Mouse (Mus musculus): ENCODE data around the gene Spata33.
"Not testable (repeated sequence)": the region's sequence is repeated elsewhere in the genome, so short reads cannot be mapped to it uniquely, and the experiment has no call there.

The Spata33 gene

DNA sequence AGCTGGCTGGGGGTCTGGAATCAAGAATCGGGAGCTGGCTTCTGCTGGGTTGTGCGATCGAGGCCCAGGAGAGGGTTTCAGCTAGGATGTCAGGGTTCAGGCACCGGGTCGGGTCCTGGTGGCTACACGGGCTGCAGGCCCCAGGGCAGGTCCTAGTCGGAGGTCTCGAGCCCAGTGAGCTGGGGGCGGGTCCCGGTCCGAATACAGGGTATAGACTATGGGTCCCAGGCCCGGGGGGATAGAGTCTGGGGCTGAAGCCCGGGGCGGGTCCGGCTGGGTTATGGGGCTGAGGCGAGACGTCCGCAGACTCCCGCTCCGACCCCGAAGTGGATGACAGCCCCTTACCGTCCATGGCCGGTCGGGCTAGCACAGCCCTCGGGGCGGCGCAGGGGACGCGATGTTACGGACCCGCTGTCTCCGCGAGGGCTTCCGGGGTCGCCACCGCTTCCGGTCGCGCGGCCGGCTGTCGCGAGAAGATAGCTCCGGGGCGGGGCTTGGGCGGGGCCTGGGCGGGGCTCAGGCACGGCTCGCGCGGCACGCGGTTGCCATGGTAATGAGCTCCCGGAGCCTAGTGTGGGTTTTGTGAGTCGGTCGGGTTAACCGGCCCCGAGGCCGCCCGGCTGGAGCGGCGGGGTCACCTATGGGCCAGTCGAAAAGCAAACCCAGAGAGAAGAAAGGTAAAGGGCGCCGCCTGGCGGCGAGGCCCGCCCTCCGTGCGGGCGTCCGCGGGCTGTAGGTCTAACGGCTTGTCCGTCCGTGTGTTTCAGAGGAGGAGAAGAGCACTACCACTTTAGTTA, at the start of gene Spata33, which contains the start of gene Chmp1a:
Gene Spata33 (plus strand): TSS at position 512 of the 797 bp plus-strand sequence.
Gene Chmp1a (minus strand): TSS at position 443 of the 797 bp plus-strand sequence.
- DNase-seq (ENCODE audit: low spot score in 2 of 2): peak; percentile 89 to 90

DNA sequence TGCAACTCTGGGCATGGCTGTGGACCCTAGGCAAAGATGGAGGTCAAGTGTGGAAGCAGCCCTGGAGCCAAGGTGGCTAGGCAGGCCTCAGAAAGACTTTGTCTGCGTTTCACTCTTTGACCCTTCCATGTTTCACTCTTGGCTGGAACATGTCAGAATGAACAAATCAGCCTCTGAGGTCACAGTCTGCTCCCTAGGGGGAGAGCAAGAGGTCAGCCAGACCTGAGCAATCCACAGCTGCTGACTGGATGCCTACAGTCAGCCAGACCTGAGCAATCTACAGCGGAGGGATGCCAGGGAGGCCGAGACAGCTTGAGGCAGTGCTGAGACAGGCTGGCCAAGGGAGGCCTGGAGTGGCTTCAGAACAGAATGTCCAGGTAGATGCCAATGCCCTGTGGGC, 31.2 kb upstream of the Spata33 start:
- DNase-seq (ENCODE audit: low spot score in 2 of 2): no peak

DNA sequence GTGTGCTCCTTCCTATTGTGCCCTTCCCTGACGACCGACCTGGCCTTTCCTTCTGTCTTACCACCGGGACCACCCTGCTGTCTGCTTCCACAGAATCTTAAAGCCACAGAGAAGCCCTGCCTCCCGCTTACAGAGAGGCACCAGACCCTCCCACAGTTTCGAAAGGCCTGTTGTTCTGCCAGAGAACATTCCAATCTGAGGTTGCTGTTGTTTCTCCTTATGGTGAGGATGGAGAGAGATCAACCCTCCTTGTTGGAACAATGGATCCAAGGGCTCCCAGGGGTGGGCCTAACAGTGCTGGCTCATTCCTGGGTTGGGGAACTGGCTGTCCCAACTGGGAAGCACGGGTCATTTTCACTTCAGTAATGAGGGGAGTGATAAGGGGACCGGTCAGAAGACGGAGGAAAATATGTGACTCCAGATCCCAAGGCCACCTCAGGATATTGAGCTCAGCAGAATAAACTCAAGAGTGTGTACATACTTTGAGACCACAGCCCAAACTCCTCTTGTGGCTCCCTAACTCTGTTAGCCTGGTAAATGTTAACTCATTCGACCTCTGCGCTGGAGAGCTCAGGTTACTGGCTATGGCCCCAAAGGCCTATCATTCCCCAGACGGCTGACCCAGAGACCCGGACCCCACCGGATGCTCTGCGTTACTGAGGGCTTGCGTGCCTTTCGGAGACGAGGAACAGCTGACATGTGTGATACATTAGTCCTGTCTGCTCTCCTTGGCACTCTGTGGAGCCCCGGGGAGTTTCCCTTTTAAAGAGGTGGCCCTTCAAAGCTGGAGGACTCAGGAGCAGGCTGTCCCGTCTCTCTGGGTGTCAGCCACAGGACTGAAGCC, 26.8 kb upstream of the Spata33 start, which contains the start of gene Dpep1:
Gene Dpep1 (plus strand): TSS at position 677 of the 844 bp plus-strand sequence.
- no peak for DNase-seq (ENCODE audit: low spot score in 2 of 2)

DNA sequence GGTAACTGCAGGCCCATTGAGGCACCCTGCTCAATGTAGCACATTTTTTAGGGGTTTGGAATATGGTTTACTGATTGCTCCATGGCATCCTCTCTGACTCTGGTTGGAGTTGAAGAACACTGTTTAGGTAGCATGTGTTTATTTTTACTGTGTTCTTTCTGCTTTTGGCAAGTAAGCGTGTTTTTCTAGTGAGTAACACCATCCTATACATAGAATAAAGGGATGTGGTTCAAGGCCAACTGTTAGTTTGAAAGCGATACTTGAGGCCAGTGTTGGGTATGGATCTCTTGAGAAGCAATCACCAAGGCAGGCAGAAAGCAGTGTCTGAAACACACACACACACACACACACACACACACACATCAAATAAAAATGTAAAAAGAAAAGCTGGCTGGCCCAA, 24.6 kb upstream of the Spata33 start:
- no peak for DNase-seq (ENCODE audit: low spot score in 2 of 2)

DNA sequence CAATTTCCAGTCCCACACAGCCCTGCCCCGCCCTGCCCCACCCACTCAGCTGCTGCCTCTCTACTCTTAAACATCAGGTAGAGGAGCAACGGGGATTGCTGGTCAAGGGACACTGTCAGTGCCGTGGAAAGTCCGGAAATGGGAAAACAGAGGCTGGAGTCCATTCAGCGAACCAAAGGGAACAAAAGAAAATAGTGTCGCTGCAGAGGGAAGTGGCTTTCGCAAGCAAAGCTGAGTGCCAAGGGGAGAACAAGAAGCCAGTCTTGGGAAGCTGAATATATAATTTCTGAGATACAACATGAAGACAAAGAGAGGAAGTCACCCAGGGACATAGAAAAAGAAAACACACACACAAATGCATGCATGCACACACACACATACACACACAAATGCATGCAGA, 23.8 kb upstream of the Spata33 start:
- DNase-seq (ENCODE audit: low spot score in 2 of 2): no peak

DNA sequence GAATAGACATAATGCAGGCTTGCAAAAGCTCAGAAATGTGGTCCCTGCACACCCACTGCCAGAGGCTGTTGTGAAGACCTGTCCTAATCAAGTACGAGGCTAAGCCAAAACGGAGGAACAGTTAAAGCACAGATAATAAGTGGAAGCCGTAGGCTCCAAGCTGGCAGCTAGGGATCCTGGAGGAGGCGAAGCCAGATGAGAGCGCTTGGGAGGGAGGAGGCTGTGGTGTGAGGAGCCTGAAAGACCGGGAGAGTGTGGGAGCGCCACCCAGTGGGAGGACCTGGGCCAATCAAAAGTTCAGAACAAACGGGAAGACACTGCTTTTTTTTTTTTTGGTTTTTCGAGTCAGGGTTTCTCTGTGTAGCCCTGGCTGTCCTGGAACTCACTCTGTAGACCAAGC, 22.0 kb upstream of the Spata33 start:
- DNase-seq (ENCODE audit: low spot score in 2 of 2): peak in 1 of 2 experiments; percentile 25

DNA sequence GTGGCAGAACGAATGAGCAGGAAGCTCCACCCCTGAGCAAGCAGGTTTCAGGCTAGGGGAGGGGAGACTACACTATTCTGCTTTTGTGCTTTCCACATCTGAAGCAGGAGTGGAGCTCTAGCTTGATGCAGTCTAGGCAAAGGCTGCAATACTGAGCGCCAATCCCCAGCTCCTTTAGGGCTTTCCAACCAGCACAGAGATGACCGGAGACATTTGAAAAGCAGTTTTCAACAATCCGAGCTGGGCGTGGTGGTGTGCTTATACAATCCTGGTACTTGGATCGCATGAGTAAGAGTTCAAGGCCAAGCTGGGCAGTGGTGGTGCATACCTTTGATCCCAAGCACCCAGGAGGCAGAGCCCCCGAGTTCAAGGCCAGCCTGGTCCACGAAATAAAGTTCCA, 20.7 kb upstream of the Spata33 start:
- no peak for DNase-seq (ENCODE audit: low spot score in 2 of 2)

DNA sequence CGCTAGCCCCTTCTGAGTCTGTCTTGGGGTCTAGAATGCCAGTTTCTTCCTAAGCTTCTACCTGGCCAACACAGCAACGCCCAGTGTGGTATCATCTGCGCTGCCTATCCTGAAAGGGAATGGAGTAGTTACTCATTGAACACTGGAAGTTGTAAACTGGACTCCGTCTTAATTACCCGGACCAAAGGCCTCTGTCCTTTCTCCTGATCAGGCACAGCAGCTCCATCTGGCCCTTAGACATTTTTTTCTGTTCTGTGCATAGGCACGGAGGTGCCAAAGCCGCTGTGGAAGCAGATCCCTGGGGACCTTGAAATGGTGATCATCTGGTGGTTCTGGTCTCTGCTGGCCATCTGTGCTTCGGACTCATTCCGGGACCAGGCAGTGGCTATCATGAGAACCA, 18.9 kb upstream of the Spata33 start:
- DNase-seq (ENCODE audit: low spot score in 2 of 2): no peak

DNA sequence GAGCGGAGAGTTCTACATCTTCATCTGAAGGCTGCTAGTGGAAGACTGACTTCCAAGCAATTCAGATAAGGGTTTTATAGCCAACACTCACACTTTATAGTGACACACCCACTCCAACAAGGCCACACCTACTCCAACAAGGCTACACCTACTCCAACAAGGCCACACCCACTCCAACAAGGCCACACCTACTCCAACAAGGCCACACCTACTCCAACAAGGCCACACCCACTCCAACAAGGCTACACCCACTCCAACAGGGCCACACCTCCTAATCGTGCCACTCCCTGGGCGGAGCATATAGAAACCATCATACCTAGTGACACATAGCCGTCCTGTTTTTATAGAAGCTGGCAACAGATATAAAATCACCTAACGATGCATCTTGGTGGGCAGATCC, 15.6 kb upstream of the Spata33 start:
- peak; percentile 21 to 32 for DNase-seq (ENCODE audit: low spot score in 2 of 2)

DNA sequence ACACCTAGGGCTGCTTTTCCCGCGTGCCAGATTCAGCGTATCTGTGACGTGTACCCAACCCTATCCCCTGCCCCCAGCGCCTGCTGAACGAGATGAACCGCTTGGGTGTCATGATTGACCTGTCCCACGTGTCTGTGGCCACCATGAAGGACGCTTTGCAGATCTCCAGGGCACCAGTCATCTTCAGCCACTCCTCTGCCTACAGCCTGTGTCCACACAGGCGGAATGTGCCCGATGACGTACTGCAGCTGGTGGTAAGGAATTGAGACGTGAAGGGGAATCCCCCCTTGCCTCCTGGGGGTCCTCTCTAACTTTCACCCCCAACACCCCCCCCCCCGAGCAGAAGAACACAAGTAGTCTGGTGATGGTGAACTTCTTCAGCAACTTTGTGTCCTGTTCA, 12.8 kb upstream of the Spata33 start:
- no peak for DNase-seq (ENCODE audit: low spot score in 2 of 2)

DNA sequence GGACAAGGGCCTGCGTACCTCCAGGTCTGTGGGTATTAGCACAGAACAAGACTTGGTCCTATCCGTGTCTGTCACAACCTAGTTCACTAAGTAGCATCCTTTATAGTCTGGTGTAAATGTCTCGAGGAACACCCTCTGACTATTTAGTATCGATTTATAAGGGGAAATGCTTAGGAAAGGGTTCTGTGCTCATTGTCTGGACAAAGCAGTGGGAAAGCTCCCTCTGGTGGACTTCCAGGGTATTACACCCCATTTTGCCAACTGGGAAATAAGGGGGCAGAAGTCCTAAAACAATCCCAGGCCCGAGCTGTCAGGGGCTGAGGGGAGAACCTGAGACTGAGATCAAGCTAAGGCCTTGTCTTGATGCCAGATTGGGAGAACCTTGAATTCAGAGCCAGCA, 10.3 kb upstream of the Spata33 start:
- DNase-seq (ENCODE audit: low spot score in 2 of 2): peak; percentile 64 to 67

DNA sequence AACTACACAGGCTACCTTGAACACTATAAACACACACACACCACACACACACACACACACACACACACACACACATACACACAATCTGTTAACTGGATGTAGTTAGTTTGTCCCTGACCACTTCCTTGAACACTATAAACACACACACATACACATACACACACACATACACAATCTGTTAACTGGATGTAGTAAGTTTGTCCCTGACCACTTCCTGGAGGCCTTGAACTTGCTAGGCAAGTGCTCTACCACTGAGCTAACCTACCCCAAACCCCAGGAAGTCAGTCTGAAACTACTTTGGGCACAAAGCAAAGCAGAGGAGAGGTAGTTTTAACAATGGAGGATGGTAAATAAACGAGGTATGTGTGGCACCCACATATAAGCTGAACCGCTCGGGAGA, 9.1 kb upstream of the Spata33 start:
- peak; percentile 44 to 68 for DNase-seq (ENCODE audit: low spot score in 2 of 2)

DNA sequence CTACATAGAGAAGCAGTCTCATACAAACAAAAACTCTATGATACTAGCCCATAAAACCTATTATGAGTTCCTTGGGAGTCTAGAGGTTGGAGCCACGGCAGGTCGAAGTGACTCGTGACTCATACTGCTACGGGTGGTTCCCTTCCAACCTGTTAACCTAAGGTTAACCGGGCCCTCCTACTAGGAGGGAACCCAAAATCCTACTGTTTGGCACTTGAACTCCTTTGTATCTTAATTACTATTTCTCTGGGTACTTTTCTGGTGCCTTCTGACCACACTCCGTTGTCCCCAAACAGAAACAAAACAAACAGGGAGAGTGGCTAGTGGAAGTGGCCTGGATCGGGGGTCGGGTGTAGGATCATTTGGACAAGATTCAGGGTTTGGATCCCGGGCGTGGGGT, 756 bp upstream of the Spata33 start:
- DNase-seq (ENCODE audit: low spot score in 2 of 2): no peak

DNA sequence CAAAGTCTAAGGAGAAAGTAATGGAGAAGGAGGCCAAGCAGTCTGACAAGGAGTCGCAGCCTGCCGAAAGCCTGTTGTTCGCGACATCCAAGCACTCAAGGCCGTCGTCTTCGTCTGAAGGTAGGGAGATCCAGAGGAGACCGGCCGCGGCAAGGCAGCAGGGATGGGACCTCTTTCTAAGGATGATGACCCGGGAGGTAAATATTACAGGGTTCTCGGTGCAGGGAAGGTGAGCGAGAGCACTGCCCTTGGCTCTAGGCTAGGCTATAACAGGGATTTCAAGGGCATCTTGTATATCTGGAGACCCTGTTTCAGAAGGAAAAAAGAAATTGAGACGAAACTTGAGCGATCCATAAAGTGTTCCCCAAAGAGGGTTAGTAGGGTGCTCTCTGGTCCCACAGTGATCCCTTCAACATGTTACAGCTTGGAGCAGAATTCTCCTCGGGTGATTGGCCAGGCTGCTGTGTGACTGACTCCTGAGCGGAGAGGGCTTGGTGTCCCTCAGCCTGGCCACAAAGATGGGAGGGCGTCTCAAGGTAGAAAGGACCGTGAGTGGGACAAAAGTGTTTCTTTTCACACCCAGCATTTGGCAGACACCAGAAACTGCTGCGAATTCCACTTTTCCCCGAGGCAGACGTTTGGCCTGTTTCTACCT, 613 bp downstream of the Spata33 start:
- no peak for DNase-seq (ENCODE audit: low spot score in 2 of 2)

DNA sequence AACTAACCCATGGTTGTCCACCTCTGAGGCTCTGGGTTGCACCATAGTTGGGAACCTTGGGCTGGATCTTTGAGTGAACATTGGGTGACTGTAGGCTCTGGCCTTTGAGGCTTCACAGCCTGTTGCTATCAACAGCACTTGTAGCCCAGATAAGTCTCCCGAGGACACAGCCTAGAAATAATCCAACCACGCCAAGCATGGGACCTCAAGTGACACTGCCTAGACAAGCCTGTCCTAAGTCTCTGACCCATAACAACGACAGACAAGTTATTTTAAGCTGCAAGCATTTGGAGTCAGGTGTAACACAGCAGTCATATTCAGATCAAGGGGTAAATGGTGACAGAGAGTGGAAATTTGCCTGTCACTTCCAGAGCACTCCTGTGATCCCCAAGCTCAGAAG, 2.8 kb downstream of the Spata33 start:
- DNase-seq (ENCODE audit: low spot score in 2 of 2): no peak

DNA sequence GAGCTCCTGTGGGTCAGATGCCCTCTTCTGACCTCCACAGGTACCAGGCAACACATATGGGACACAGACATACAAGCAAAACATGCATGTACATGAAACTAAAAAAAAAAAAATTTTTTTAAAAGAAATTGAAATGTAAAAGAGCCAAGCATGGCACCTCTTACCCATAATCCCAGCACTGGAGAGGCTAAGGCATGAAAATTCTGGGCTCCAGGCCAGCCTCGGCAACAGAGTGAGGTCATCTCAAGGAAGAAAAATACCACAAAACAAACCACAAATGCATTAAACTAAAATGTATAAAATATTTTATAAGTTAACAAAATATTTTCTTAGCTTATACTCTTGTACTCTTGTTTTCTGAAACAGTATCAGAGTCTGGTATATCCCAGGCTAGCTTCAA, 8.3 kb downstream of the Spata33 start:
- no peak for DNase-seq (ENCODE audit: low spot score in 2 of 2)

DNA sequence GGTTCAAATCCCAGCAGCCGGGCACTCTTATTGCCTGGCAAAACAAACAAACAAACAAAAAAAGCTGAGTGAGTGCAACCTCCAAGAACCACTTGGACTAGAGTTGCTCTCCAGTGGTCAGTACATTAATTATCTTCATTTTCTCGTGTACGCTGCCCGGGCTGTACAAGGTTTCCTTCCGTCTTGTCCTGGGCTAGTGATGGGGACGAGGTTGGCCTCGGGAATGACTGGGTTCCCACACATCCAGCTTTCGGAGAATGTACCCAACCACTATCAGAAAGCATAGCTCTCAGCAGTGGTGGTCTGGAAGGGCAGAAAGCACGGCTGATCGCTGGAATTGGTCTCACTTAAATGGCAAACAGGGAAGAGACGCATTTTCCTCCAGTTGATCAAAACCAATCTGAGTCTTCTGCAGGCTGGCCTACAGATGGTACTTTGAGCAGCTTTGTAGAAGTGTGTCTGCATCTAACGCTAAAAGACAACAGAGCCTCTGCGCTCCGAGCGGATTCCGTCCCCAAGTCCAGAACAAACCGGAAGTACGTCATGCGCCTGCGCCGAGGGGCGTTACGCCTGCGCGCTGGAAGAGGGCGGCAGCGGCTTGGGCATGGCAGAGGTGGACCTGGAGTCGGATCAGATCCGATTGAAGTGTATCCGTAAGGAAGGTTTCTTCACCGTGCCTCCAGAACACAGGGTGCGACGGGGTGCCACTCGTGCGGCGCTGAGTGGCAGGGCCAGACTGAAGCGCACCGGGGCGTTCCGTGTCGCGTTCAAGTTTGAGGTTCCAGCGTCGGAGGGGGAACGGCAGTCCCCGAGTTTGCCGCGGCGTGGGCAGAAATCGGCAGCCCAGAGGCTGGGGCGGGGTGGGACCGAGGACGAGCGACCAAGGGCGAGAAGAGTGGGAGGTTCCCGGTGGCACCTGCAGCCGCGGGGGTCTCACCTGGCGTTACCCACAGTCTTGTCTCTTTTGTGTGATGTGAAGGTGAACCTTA, 11.9 kb downstream of the Spata33 start, which contains the start of gene Cdk10:
Gene Cdk10 (plus strand): TSS at position 565 of the 989 bp plus-strand sequence.
- DNase-seq (ENCODE audit: low spot score in 2 of 2): peak; percentile 88 to 89

DNA sequence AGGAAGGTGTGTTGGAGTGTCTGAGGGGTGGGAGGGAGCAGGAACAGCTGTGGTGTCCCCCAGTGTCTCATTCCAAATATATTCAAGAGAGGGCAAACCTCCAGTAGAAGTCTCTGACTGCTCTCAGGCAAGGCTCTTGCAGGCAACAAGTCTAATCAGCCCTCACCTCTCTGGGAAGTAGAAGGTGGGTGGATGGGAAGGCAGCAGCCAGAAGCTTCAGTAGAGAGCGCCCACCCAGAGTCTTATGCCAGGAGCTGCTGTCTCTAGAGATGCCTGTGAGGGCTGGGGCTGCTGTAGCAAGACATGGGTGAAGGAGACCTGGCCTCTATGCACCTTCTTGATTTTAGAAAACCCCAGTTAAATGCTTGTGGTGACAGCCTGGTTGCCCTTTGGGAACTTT, 15.8 kb downstream of the Spata33 start:
- DNase-seq (ENCODE audit: low spot score in 2 of 2): no peak

DNA sequence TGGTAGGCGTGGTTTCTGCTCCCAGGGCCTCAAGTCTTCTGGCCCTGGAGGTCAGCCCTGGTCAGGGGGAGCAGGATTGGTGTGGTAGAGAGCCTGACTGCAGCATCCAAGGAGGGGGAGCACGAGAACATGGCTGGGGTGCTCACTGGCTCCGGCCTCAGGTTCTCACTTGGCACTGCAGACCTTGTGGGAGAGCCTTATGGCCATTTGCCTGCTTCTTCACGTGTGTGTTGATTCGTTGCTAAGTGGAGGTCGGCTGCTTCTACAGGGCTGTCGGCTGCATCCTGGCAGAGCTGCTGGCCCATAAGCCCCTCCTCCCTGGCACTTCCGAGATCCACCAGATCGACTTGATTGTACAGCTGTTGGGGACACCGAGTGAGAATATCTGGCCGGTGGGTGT, 17.7 kb downstream of the Spata33 start:
- DNase-seq (ENCODE audit: low spot score in 2 of 2): not testable (repeated sequence)

DNA sequence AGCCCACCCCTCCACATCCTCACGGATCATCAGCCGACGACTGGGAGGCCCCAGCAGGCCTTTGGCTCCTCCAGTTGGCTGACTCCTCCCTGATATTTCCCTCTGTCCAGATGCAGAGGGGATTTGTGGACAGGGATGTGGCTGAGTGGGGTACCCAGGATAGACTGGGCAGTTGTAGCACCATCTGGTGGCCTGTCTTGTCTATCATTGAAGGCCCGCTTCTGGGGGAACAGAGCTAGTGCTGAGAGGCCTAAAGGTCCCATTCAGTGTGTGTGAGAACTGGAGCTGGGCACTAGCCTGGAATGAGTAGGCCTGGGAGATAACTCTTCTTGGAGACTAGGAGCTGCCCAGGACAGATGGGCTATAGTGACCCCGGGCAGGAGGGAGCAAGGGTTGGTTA, 19.1 kb downstream of the Spata33 start:
- DNase-seq (ENCODE audit: low spot score in 2 of 2): no peak

DNA sequence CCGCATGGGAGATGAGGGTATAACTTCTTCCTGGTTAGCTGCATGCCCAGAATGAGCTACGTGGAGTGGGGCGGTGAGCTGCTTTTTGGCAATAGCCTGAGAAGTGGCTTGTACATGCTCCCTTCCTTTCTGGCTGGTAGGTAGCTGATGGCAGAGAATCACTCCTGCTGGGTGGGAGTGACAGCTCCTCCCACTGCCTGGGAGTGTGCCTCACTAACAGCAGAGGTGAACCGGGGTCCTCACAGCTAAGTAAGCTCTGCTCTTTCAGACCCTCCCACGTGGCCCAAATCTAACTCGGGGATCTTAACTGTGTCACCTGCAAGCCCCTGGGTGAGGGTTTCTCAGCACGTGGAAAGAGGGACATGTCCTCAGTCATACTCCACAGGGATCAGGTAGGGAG, 19.9 kb downstream of the Spata33 start:
- no peak for DNase-seq (ENCODE audit: low spot score in 2 of 2)
